Mouse (Mus musculus) megakaryocyte, embryonic 14.5 days (primary cell): ENCODE measurements around the gene Arhgef10l.

Source experiments
- FLI1 ChIP-seq: IDR thresholded peaks from 2 replicates; pipeline ENCODE4 v1.6.1; 2012; ENCODE audit warnings: low read length, inconsistent platforms, mixed read lengths
- GATA1 ChIP-seq: IDR thresholded peaks from 3 replicates; pipeline ENCODE4 v1.6.1; 2012; ENCODE audit warnings: mixed read lengths, low read length, inconsistent platforms, borderline replicate concordance

DNA sequence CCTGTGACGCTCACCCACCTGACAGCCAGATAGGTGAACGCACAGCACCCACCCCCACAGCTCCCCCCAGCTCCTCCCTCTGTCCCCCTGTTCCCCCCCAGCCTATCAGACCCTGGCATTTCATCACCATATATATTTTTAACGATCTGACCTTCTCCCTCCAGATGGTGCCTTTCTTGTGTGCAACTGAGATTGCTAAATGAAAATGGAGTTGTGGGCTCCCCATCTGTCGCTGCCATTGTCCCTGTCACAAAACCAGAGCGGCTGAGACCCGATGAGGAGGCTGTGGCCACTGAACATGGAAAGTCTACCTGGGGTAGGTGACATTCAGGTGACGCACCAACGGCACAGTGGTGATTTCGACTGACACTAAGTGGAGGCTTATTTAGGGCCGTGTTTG is 109.3 kb downstream of the Arhgef10l start:
- no peak for TF ChIP-seq GATA1
- no peak for TF ChIP-seq FLI1
